ENCODE assay signal across 8 mouse cellular contexts in the genomic region with DNA sequence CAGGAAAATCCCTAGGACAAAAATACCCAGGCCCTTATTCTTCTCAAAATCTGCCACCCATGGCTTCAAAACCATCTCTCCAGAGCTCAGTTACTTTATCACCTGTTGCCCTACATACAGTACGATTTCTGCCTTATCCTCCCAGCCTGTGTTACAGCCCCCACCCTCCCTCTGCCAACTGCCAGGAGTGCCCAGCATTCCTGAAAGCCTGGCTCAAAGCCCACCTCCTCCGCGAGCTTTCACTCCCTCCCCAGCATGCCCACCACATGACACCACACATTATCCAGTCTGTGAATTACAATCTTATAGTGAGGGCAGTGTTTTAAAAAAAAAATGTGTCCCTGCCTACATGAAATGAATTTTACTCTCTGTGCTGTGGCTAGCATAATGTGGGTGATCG.
A peak's percentile ranks its signal among the peaks of the same experiment; 100 is the strongest.
DNase-seq lines count a peak whose midpoint lies in the region; ATAC-seq and TF ChIP-seq lines count a peak whose summit lies in the region.

No protein-coding gene starts in this region.

- no peak overlapping the region for H3K4me2 ChIP-seq in heart, embryonic 13.5 days
- no peak overlapping the region for H3K4me2 ChIP-seq in limb, embryonic 14.5 days (replicated peaks; ENCODE audit: low read depth, low read length, severe bottlenecking)

- ATAC-seq in heart, embryonic 13.5 days (ENCODE audit: extremely low read depth, insufficient number of reproducible peaks, low FRiP score, low TSS enrichment), result peak; percentile 51; the same call in 1 of the 2 replicates
- ATAC-seq in limb, embryonic 14.5 days (ENCODE audit: low FRiP score, low read depth), result peak; percentile 57
- ATAC-seq in megakaryocyte progenitor cell, adult 5-6 weeks (replicated peaks; ENCODE audit: poor library complexity), result no peak

- peak; percentile 46 to 64 for DNase-seq in heart, adult 18-20 months
- no peak for DNase-seq in heart, adult 8-10 months (ENCODE audit: low spot score)
- DNase-seq in Muller cell, postnatal 12 days (ENCODE audit: inconsistent ontology term), result peak; percentile 81
- peak; percentile 13 for DNase-seq in limb, embryonic 14.5 days (ENCODE audit: low spot score)
- DNase-seq in spleen, postnatal 10 days (ENCODE audit: low spot score in 2 of 2), result no peak
- DNase-seq in adrenal gland, adult (ENCODE audit: inconsistent age in 2 of 2, low spot score in 1 of 2), result no peak

- H3K36me3 ChIP-seq in heart, embryonic 13.5 days, result no peaks in the 10 kb centered on the region
- H3K36me3 ChIP-seq in limb, embryonic 14.5 days (ENCODE audit: control insufficient read depth, insufficient read depth, low read length), result no peaks in the 10 kb centered on the region

- H3K9ac ChIP-seq in heart, embryonic 13.5 days, result no peak overlapping the region
- no peak overlapping the region for H3K9ac ChIP-seq in limb, embryonic 14.5 days (ENCODE audit: low read depth, low read length, severe bottlenecking)

- H3K4me1 ChIP-seq in heart, embryonic 13.5 days, result peaks cover 20% of the 10 kb centered on the region
- H3K4me1 ChIP-seq in limb, embryonic 14.5 days (ENCODE audit: control insufficient read depth, insufficient read depth, low read length), result no peaks in the 10 kb centered on the region

- H3K4me3 ChIP-seq in heart, embryonic 13.5 days, result no peak overlapping the region
- no peak overlapping the region for H3K4me3 ChIP-seq in limb, embryonic 14.5 days (replicated peaks; ENCODE audit: low read length)

- TF ChIP-seq POLR2A in limb, embryonic 14.5 days (IDR thresholded peaks at IDR 0.05; ENCODE audit: borderline replicate concordance, extremely low read depth, insufficient read depth, insufficient read length), result no peak

- peak overlapping the region; percentile 45; the same call in 1 of the 2 replicates for H3K27ac ChIP-seq in heart, embryonic 13.5 days (replicated peaks)
- H3K27ac ChIP-seq in limb, embryonic 14.5 days (replicated peaks; ENCODE audit: low read depth, low read length), result no peak overlapping the region

- 39% methylated on average over 4 of the region's 4 CpGs for WGBS in heart, embryonic 13.5 days
- 56% methylated on average over 4 of the region's 4 CpGs for WGBS in limb, embryonic 14.5 days

- H3K27me3 ChIP-seq in heart, embryonic 13.5 days (replicated peaks), result no peaks in the 10 kb centered on the region
- no peaks in the 10 kb centered on the region for H3K27me3 ChIP-seq in limb, embryonic 14.5 days (ENCODE audit: control insufficient read depth, insufficient read depth, low read length)

- no peaks in the 10 kb centered on the region for H3K9me3 ChIP-seq in heart, embryonic 13.5 days
- H3K9me3 ChIP-seq in limb, embryonic 14.5 days (ENCODE audit: control insufficient read depth, low read length), result no peaks in the 10 kb centered on the region

Comparison
In these comparisons a context has a peak if more than half of its experiments do, and no peak if none do; other contexts are left out.
1. DNase-seq: peak in heart, adult 18-20 months (2 of 2), Muller cell, postnatal 12 days (single experiment) and limb, embryonic 14.5 days (single experiment); none in heart, adult 8-10 months (single experiment), spleen, postnatal 10 days (0 of 2) and adrenal gland, adult (0 of 2).